Mouse (Mus musculus) frontal cortex, postnatal 36 days (tissue): ENCODE measurements around the gene Olfr1493-ps1.

ENCODE experiments used
- DNase-seq, 2 experiments: peaks; one replicate each; pipeline ENCODE4 v3.0.0; 2022; ENCODE audit warnings: low spot score in 2 of 2

Gene Olfr1493-ps1

GRCm38 (mm10) chr19:13722978-13723377, at the start of gene Olfr1493-ps1:
Gene Olfr1493-ps1, plus strand, starts transcription at chr19:13723278.
- DNase-seq = no peak

- no peak for DNase-seq
Measured at GRCm38 (mm10) chr19:13696968-13697367, 26.1 kb upstream of the Olfr1493-ps1 start, which contains the start of gene Olfr1491. Gene Olfr1491, plus strand, starts transcription at chr19:13697268.

- no peak for DNase-seq
Measured at GRCm38 (mm10) chr19:13739428-13739827, 16.4 kb downstream of the Olfr1493-ps1 start, which contains the start of gene Olfr1494. Gene Olfr1494, plus strand, starts transcription at chr19:13739728.

GRCm38 (mm10) chr19:13749366-13749765, 26.3 kb downstream of the Olfr1493-ps1 start:
- DNase-seq = no peak

GRCm38 (mm10) chr19:13764306-13764705, 41.2 kb downstream of the Olfr1493-ps1 start, which contains the start of gene Olfr1495:
Gene Olfr1495, plus strand, starts transcription at chr19:13764606.
- DNase-seq = no peak

GRCm38 (mm10) chr19:13768565-13769276, 45.6 kb downstream of the Olfr1493-ps1 start:
- DNase-seq = no peak

- DNase-seq = no peak
Measured at GRCm38 (mm10) chr19:13777578-13777977, 54.5 kb downstream of the Olfr1493-ps1 start, which contains the start of gene Olfr1496. Gene Olfr1496, plus strand, starts transcription at chr19:13777878.
